Mouse (Mus musculus): ENCODE data around the gene Thra.

DNA sequence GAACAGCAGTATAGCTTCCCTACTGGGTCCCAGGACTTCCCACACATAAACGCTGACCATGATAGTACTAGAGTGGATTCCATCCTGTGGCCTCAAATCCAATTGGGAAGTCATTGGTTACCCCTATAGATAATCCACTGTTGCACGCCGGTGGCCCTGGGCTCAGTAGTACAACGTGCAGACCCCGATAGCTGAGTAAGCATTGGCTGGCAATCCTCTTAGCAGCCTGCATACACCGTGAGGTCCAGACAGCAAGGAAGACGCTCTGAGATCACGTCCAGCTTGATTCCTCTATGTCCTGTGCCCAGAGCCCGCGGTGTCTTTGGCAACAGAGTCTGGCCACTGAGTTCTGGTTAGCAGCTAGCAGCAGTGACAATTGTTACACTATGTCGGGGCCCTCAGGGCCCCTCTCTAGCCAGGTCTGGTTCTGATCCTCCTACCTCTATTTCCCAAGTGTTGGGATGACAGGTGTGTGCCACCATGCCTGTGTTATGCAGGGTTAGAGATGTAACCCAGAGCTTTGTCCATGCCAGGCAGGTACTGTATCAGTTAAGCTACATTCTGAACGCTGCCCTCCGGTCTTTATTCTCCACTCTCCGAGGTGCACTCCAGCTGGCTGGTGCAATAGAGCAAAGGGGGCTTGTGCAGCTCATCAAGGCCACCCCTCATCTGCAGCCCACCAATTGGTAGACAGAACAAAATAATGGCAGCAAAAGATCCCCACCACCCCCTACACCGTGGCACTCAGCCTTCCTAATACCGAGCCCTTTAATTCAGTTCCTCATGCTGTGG is 41.4 kb upstream of the Thra start:
- TF ChIP-seq EP300 (IDR thresholded peaks at IDR 0.05; ENCODE audit: low read depth) (no peak), CTCF (IDR thresholded peaks at IDR 0.05; ENCODE audit: low read depth) (no peak)
